Mouse (Mus musculus) heart, adult 18-20 months (tissue): ENCODE data around the gene Gabbr2. TPM values are rescaled to one million over a fixed set of nuclear protein-coding genes. Genes with fewer than 3 reads are reported as not detected.
A peak's percentile ranks its signal among the peaks of the same experiment; 100 is the strongest.

ENCODE experiments used
- DNase-seq, 2 experiments: peaks; one replicate each; pipeline ENCODE4 v3.0.0; 2021 to 2022; ENCODE audit warnings: mixed read lengths in 1 of 2
- total RNA-seq, 2 experiments: library from RNA; stranded (reverse); gene quantifications; 2 replicates each; pipeline ENCODE4 v1.2.3; 2021

Gene Gabbr2
- total RNA-seq, 2 experiments from 2014 or later = not detected

DNA sequence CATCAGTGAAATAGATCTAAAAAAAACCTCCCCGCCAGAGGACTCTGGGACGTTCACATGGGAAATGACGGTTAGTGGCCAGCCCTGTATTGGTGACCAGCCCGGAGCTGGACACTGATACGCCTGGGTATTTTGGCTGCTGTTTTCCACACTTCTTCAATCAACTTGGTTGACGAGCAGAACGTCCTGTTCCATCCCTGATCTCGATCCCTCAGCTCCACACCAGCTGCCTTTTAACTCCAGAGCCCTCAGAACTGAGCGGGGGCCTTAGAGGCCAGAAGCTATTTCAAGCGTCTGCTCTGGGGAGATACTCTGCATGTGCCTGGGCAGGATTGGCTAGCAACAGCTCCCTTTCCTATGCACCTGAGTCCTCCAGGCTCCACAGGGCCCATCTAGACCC lies 177.4 kb downstream of the Gabbr2 start:
- peak; percentile 32 to 58 for DNase-seq

- DNase-seq = no peak
Measured at GRCm38 (mm10) chr4:46811165-46811564, 180.5 kb downstream of the Gabbr2 start.

DNA sequence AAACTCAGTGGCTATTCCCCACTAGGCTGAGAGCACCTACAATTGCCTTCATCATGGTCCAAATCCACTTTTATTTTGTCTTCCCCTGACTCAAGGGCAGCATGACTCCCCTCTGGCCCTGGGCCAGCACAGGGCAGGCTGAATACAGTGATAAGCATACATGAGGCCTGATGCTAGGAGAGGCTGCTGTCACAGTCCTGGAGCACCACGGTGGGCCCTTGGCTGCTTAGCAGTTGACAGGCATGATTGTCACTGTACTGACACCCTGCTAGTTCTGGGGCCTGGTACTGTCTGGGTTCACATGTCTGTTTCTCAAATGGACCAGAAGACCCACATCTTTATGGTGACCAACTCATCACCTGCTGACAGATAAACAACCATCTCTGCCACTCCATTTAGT lies 184.8 kb downstream of the Gabbr2 start:
- no peak for DNase-seq

DNA sequence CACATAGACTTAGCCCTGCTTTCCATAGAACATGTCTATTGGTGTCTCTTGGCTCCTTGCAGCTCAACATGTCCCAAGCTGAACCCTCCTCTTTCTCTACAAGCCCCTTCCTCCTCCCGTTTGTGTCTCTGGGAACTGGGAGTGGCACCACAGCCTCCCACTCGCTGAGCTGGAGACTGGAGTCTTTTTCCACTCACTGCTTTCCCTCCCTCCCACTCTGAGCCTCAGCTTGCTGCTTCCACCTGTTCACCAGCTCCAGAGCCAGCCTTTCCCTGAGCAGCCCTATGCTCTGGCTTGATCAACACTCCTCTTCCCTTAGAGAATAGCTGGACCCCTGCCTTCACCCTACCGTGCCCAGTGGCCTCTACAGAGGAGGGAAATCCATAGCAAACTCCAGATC lies 185.8 kb downstream of the Gabbr2 start:
- DNase-seq = no peak

DNA sequence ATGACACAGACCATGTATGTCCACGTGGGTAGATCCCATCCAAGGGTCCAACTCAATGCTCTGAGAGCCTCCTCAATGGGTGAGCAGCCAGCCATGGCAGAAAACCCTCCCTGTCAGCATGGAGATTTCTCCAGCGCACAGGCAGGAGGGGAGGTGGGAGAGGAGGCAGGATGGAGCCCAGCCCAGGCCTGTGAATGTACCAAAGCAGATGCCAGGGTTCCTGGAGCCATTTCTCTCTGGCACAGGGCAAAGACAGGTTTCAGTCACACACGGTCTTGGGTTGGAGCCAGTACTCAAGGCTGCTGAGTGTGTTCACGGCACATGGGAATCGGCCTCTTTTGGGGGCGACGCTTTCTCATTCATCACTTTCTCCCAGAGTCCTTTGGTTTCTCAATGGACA lies 189.3 kb downstream of the Gabbr2 start:
- DNase-seq = no peak

DNA sequence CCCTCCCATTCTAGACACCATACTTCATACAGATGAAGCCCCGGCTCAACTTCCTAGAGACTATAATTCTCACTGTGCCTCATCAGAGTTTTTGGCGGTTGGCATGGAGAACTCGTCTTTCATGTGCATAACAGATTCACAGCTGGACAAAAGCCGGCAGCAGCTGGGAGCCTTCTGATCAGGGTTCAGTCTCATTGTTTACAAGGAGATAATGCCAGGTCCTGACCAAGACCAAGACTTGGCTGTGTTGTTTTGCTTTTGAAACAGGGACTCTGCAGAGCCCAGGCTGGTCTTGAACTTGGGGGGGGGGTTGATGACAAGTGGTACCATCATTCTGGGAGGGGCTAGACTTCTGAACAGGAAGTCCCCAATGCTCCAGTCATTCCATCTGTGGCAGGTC lies 191.8 kb downstream of the Gabbr2 start:
- DNase-seq = no peak

GRCm38 (mm10) chr4:46795707-46796106 lies 196.0 kb downstream of the Gabbr2 start:
- no peak for DNase-seq

GRCm38 (mm10) chr4:46794583-46794982 lies 197.1 kb downstream of the Gabbr2 start:
- DNase-seq = no peak

DNA sequence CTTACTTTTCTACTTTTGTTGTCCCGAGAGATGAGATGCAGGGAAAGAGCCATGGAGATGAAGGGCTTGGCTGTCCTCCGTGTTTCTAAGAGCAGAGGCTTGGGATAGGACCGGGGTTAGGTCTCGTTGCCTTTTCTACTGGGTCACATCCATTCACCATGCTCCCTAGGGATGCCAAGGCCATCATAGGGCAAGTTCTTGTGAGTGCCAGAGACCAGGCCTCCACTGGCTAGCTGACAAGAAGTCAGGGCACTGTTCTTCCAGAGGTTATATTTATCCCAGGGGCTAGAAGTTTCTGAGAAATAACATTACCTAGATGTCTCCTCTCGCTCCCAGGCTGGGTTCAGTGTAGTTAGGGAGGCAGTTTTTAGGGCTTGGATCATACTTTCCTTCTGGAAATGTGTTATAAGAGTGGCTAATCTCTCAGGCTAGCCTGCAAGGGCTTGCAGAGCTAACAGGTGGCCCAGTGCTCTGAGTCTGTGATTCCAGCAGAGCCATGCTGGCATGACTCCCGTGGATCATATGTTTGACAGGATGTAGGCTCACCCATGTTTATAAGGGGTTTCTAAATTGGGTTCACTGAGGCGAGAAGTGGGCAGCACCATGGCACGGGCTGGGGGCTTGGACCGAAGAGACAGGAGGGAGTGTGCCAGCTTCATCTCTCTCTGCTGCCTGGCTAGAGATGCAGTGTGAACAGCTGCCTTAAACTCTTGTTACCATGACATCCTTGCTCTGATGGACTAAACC lies 199.2 kb downstream of the Gabbr2 start:
- peak; percentile 37 to 42 for DNase-seq

DNA sequence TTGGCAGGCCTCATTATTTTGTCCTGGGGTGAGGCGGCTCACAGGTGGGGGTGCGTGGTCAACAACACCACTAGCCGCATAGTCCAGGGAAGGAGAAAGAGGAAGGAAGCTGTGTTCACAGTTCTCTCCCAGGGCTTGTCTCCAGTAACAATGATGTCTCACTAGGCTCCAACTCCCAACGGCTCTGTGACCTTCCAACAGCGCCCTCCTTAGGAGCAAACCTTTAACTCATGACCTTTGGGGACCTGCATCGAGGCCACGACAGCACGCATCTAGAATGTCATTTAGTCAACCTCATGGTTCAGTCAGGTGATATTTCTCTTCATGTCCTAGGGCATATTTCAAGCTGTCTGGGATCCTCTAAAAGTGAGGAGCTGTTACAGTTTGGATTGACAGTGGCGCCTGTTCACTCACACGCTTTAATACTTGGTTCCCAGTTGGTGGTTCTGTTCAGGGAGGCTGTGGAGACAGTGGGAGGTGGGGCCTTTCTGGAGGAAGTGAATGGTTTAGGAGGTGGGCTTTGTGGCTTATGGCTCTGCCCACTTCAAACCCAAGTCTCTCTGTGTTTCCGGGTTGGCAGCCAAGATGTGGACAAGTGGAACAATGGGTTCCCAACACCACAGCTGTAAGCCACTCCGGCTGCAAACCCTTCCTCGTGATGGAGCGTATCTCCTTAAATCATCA lies 200.3 kb downstream of the Gabbr2 start:
- DNase-seq = no peak

GRCm38 (mm10) chr4:46790609-46791267 lies 200.9 kb downstream of the Gabbr2 start:
- DNase-seq = no peak

GRCm38 (mm10) chr4:46784430-46785049 lies 207.1 kb downstream of the Gabbr2 start:
- no peak for DNase-seq

DNA sequence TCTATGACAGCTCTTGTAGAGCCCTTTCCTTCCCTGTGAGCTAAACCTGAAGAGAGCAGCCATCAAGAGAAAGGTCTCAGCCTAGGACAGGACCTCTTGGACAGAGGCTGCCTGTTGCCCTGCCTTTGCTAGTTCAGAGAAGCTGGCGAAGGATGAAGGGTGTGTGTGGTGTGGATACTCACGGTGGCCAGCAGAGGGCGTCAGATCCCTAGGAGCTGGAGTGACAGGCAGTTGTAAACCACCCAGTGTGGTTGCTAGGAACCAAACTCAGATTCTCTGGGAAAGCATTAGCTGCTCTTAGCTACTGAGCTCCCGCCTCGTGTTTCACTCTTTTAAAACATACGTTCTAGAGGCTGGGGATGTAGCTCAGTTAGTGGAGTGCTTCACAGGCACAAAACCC lies 210.6 kb downstream of the Gabbr2 start:
- no peak for DNase-seq

GRCm38 (mm10) chr4:46775959-46776358 lies 215.7 kb downstream of the Gabbr2 start:
- no peak for DNase-seq

DNA sequence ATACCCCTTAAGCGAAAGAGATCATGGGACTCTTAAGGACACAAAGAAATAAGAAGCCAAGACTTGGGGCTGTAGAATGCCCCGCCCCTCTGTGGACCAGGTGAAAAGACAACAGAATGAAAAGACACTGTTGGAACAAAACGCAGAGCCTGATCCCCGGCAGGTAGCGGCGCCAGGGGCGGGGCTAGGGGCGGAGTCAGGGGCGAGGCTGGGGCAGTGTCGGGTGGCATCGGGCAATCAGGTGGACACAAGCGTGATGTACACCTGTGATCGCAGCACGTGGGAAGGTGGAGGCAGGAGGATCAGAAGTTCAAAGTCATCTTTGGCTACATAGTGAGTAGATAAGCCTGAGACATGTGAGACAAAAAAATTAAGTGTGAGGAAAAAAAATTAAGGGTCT lies 217.0 kb downstream of the Gabbr2 start:
- no peak for DNase-seq

DNA sequence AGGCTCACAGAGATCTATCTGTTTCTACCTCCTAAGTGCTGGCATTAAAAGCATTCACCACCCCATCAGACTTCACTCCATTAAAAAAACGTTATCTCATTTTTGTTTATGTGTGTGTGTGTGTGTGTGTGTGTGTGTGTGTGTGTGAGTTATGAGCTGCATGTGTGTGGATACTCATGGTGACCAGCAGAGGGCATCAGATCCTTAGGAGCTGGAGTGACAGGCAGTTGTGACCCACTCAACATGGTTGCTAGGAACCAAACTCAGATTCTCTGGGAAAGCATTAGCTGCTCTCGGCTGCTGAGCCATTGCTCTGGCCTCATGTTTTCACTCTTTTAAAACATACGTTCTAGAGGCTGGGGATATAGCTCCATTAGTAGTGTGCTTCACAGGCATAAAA lies 218.4 kb downstream of the Gabbr2 start:
- no peak for DNase-seq

DNA sequence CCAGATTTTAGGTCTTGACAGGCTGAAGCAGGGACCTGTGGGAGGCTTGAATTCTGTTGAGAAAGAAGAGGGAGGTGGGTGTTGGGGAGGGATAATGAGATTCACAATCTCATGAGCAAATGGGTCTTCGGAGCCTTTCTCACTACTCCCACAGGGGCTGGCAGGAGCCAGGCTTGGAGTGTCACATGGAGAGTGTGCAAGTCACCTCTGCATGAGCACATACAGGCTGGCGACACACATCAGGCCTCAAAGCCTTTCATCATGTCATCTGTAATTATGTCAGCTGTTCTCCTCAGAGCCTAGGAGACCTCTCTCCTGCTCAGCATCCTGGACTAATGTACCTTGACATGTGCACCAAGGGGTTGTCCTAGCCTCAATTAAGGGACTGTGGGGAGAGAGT lies 219.1 kb downstream of the Gabbr2 start:
- no peak for DNase-seq

DNA sequence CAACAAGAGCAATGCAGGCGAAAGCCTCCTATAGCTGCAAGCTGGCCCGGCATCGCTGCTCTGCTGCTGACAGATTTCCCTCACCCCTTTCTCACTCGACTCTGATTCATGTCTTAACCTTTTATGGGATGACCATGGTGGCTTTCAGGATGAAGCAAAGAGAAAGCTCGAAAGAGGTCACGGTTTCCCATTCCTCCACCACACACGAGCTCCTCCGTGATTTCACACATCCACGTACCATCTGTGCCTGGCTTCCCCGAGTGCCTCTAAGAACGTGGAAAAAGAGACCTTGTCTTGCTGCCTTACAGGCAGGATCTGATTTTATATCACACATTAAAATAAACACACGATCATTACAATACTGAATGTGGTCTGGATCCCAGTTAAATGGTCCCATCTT lies 220.6 kb downstream of the Gabbr2 start:
- DNase-seq = no peak

DNA sequence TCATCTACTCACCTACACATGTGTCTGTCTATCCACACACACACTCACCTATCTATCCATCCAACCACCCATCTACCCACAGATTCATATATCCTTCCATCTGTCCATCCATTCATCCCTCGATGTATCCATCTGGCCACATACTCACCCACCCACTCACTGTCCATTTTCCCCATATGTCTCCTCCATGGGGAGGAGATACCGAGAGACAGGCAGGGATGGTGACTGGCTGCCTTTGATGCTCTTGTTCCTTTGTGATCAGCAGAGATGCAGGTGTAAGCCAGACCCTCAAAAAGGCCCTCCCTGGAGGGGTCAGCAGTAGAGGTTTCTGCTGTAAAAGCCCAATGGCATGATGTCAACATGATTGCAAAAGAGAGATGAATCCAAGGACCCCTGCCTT lies 221.0 kb downstream of the Gabbr2 start:
- no peak for DNase-seq

GRCm38 (mm10) chr4:46770090-46770489 lies 221.6 kb downstream of the Gabbr2 start:
- no peak for DNase-seq

GRCm38 (mm10) chr4:46766326-46766725 lies 225.3 kb downstream of the Gabbr2 start:
- no peak for DNase-seq

DNA sequence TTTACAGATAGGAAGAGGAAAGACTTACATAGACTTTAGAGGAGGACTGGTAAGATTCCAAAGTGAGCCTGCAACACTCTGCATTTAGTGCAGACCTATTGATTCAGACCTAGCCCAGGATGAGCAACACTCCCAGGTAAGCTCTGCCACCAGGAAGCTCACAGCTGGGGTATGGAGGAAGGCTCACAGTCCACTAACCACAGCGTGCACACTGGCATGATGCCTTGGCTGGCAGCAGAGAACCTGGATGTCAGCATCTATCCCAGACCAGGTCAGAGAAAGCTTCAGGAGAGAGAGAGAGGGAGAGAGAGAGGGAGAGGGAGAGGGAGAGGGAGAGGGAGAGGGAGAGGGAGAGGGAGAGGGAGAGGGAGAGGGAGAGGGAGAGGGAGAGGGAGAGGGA lies 231.8 kb downstream of the Gabbr2 start:
- DNase-seq = no peak
